Mouse (Mus musculus) left cerebral cortex, postnatal 25 days (tissue): ENCODE data around the gene Pold3. TPM values are rescaled to one million over a fixed set of nuclear protein-coding genes. Genes with fewer than 3 reads are reported as not detected.

Experiments
- DNase-seq, 2 experiments: peaks; one replicate each; pipeline ENCODE4 v3.0.0; 2022; ENCODE audit warnings: low spot score in 2 of 2, mixed read lengths in 1 of 2
- intact Hi-C: fragments of 180-260 bp; cut with DNase I; formaldehyde crosslinking; loops from one replicate; pipeline ENCODE4 v1.15.1; 2025
- total RNA-seq, 2 experiments: library from RNA; stranded (reverse); gene quantifications; 2 replicates each; pipeline ENCODE4 v1.2.3; 2021

Gene Pold3
- total RNA-seq, 2 experiments from 2014 or later, result 32.9 to 35.7 TPM

DNA sequence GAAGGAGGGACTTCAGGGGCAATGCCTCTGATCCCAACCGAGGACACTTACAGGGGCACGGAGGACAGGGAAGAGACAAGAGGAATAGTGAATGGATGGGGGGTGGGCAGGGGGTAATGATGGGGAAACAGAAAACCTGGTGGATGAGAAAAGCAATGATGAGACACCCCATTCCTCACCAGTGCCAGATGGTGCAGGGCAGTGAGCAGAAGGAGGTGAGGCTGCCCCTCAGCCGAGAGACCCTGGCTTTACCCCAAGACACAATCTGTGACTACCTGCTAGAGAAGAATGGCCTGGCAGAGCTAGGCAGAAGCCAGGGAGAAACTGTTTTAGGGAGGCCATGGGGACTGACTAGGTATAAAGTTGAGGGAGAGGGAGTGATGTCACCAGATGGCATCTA lies 84.9 kb downstream of the Pold3 start:
- intact Hi-C loops, result no loop called here
- DNase-seq, result no peak

DNA sequence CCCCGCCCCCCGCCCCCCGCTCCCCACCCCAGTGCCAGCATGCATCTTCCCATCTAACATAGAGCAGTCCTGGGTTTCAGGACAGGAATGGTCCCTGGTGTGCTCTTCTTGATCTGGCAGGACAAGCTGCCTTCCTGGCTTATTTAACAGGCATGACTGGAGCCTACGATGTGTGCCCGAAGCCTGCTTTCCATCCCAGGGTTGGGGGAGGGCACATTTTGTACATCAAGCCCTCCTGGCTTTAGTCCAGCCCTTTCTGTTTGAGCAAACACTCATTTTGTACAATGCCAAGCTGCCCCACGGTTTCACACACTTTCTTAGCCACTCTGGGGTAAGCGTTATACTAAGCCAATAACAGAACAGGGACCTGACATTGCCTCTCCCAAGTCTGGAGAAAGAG lies 85.3 kb downstream of the Pold3 start:
- DNase-seq, result no peak
- intact Hi-C loops, result no loop called here

DNA sequence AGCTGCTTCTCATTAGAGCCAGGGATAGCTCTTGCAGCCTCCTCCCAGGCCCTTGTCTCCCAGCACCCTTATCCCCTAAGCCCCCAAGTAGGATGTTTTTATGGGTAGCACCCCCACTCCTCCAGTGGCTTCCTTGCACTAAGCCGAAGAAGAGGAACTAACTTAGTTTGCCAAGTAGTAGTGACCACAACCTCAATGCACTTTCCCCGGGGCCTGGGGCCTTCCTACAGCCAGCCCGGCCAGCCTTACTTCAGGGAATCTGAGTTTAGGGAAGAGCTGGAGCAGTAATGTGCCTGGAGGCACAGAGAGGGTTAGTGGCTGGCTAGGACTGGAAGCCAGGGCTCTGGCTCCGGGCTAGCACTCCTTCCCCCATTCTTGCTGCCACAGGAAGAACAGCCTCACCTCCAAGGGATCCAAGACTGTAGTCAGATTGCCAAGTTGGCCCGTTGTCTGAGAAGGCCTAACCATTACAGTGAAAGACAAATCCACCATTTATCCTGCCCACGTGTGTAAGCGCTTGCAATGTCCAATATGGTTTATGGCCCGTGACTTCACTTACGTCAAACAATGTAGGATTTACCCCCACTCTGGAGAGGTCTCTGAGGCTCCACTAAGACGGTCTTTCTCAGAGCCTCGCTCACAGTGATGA lies 86.4 kb downstream of the Pold3 start:
- intact Hi-C loops, result no loop called here
- no peak for DNase-seq

DNA sequence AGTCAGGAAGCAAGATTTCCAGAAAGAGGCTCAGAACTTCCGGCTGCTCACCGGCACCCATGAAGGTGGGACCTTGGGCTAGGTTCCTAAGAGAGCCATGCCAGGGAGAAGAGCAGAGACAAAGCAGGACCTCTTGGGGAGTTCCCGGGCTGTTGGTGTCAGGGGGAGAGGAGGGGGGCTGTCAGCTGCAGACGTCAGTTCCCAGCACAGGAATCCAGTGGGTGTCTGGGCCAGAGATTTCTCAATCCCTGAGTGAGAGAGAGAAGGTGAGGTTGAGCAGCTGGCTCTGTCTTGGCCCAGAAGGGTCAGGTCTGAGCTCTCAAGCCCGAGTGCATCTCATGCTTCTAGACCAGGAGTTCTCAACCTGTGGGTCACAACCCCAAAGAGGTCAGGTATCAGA lies 87.7 kb downstream of the Pold3 start:
- intact Hi-C loops, result no loop called here
- no peak for DNase-seq

Other genes with a start within 250 kb of the Pold3 start
- gene Rnf169, start 141.1 kb downstream of the Pold3 start, total RNA-seq, result 10 to 100 TPM; 45.6 to 50.8 TPM
- under 1 TPM in 1 of 2 experiments, not detected in 1; 0.41 TPM for gene Chrdl2, start 115.4 kb downstream of the Pold3 start, total RNA-seq
- gene Lipt2, start 37.7 kb upstream of the Pold3 start, total RNA-seq, result 1 to 10 TPM; 4.9 to 5.4 TPM
- not detected for gene Kcne3, start 54.9 kb upstream of the Pold3 start, total RNA-seq
- 100 to 1,000 TPM; 303 to 336 TPM for gene Pgm2l1, start 105.8 kb upstream of the Pold3 start, total RNA-seq
- gene P4ha3, start 164.0 kb upstream of the Pold3 start, total RNA-seq, result 1 to 10 TPM; 6.0 TPM